Mouse (Mus musculus): ENCODE measurements around the gene Trappc3.

Trappc3 gene

DNA sequence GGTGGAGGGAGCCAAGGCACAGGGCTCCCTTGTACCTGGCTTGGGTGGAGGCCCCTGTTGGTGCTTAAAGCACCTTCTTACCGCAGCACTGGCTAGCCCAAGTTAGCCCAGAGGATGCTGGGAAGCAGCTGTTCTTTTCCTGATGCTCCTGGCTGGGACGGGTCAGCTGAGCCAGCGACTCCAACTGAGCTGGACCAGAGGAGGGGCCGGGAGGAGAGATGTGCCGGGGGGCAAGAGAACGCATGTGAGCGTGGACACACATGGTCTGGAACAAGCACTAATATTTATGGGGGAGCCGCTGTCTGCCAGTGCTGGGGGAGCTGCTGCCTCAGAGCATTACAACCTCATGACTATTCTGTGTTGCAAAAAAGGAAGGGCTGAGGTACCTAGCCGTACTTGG, 16.8 kb downstream of the Trappc3 start:
- DNase-seq, result no peak

DNA sequence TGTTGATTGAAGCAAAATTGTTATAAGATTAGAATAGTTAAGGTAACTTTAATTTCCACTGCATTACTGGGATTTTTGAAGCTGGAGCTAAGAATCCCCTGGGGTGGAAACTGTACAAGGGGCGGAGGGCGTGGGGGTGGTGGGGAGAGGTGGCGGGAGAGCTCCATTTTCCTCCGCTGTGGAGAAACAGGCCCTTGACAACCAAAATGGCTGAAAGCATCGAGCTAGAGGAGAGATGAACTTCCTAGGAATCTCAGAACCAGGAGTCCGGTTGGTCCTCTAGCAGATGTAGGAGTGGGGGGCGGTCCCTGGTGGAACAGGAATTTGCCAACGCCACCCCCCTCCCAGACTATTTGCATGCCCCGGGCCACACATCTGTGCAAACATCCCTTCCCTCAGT, 19.6 kb downstream of the Trappc3 start:
- no peak for DNase-seq

DNA sequence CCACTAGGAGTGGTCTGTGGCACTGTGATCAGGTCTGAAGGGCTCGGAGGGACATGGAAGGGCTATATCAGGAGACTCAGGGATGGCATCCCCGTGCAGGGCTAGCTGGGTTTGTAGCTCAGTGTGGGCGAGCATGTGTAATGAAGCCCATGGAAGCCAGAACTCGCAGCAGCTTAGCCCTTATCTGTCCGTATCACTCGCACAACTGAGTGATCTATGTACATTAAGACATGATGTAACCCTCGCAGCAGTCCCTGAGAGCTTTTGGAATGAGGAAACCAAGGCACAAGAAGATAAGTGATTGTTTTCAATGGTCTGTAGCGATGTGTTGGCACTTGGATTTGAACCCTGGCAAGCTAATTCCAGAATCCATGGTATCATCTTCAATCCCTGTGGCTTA, 21.5 kb downstream of the Trappc3 start:
- DNase-seq, result no peak

DNA sequence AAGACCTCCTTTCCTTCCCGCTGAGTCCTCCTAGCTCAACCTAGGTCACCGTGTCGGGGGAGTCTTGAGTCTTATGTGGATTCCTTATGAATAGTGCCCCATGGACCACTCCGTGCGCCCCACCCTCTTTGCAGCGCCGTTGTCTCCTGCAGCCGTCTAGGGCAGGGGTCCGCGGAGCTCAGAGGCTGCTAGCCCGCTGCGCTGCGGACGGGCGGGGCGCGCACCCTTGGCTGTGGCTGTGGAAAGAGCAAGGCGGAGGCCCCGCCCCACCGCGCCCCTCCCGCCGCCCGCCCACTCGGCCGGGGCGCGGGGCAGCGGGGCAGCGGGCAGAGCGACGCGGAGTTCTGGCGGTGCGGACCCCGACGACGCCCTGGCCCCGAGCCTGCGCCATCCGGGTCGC, 24.4 kb downstream of the Trappc3 start, which contains the start of gene Col8a2:
TSS of gene Col8a2 (plus strand) at position 302 of the 400 bp plus-strand sequence.
- DNase-seq, result no peak

DNA sequence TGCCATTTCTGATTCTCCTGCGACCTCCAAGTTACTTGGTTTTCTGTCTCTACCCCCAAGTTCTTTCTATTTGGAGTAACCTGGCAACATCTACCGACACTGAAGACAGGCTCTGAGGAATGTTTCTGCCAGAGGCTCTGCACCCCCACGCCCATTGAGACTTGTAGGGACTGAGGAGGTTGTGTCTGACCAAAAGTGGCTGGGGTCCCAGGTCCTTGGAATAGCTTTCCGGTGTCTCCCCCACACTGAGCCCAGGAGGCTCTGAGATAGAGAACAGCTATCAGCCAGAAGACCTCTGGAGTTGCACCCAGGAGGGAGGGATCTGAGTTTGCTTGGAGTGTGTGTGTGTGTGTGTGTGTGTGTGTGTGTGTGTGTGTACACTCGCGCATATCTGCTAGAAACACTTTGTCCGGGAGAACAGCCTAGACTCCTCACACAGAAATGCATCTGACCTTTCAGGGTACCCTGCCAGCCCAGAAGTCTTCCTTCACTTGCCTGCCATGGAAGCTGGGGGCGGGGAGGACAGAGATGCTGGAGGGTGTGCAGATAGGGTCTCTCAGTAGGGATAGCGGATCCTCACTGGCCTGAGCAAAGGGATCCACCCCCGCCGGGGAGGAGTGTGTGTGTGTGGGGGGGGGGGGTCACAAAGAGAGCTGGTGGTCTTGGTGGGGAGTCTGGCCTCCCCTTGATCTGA, 25.3 kb downstream of the Trappc3 start:
- DNase-seq, result no peak

DNA sequence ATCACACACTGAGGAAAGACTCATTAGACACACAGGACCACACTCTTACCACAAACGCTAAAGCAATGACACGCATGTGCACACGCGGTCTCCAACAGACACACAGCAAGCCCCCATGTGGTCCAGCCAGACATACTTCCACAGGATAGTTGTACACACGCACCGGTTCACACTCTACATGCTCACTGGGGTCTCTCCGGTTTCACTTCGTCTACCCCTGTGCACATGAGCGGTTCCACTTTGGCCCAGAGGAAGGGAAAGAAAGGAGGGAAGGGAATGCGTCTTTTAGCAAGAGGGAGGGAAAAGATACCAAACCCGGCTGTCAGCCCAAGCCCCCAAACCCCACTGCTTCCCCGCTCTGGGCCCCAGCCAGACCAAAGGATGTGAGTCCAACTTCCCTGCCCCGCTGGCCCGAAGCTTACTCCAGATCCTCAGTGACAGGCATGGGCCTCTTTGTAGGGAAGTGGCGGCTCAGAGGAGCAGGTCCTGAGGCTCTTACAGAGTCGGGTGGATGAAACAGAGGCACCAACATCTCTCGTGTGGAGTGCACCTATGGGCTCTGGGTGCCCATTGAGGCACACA, 26.1 kb downstream of the Trappc3 start:
- no peak for DNase-seq

DNA sequence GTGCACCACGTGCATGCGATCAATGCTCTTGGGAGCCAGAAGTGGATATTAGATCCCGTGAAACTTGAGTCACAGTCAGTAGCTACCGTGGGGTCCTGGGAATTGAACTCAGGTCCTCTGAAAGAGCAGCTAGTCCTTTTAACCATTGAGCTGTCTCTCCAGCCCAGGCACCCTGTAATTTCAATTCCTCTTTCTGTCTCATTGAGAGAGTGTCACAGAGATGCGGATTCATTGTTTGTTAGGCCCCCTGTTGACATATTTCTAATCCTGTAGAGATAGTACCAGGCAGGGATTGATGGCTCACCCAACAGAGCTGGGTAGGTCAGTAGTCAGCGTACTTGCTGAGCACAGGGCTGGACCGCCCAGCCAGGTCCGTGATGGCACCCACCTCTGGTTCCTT, 28.2 kb downstream of the Trappc3 start:
- no peak for DNase-seq

DNA sequence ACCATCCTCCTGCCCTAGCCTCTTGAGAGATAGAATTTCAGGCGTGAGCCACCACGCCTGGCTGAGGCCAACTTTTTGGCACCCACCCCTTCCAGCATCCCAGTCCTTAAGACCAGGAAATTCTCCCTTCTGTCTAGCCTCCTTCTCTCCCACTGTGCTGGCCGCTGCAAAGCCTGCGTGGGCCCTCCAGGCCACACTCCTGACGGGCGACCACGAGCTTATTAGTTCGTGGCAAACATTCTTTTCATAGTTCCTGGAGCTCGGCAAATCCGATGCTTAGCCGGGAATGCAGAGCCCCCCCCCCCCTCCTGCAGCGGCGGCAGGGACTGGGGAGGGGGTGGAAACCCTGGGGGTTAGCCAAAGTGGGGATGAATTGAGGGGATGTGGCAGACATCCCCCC, 29.1 kb downstream of the Trappc3 start:
- no peak for DNase-seq

DNA sequence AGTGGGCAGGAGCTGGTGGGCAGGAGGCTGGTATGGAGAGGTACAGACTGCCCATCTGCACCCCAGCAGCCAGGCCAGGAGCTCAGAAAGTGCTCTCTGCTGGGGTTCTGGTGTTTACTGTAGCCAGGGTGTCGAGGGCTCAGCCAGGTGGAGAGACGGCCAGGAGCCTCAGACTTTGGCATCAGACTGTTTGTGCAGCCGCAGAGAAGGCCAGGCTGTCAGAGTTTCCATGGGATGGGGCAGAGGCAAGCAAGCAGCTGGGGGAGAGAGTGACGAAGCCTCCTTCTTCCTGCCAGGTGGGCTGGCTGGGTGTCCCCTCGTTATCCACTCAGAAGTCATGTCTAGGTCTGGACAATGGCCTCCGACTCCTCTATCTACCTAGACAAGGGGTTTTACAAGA, 33.0 kb downstream of the Trappc3 start:
- DNase-seq, result peak in 1 of 2 experiments; percentile 52

DNA sequence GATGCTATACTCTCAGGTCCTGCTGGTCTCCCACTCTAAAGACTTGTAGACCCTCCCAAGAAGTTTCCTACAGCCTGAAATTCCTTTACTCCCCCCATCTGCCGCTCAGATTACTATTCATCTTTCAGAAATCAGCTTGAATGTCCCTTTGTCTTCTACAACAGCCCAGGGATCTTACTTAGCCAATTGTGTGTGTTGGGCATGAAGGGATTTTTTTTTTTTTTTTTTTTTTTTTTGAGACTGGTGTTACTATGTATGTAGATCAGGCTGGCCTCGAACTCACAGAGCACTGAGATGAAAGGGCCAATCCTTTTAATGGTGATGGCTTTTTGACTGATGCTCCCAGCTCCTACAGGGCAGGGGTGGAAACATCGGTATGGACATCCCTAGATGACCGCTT, 33.8 kb downstream of the Trappc3 start:
- no peak for DNase-seq

DNA sequence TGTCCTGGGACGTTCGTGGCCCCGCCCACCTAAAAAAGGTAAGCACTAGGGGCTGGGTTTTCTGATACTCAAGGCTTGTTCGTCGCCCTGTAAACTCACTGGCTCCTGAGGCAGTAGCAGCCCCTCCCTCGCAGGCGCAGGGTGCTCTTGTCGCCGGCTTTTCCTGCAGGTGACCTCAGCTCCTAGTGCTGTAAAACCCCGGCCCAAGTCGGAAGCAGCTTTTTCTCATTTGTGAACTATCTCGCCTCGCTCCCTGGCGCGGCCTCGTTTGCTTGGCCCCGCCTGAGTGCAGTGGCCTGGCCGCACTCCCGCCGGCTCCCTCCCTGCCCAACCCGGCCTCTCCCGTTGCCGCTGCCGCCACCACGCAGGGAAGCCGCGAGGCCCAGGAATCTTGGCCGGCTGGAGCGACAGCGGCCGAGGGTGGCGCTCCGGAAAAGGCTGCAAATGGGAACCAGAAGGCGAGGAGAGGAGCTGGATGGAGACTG, 34.5 kb downstream of the Trappc3 start:
- peak; percentile 77 to 80 for DNase-seq

DNA sequence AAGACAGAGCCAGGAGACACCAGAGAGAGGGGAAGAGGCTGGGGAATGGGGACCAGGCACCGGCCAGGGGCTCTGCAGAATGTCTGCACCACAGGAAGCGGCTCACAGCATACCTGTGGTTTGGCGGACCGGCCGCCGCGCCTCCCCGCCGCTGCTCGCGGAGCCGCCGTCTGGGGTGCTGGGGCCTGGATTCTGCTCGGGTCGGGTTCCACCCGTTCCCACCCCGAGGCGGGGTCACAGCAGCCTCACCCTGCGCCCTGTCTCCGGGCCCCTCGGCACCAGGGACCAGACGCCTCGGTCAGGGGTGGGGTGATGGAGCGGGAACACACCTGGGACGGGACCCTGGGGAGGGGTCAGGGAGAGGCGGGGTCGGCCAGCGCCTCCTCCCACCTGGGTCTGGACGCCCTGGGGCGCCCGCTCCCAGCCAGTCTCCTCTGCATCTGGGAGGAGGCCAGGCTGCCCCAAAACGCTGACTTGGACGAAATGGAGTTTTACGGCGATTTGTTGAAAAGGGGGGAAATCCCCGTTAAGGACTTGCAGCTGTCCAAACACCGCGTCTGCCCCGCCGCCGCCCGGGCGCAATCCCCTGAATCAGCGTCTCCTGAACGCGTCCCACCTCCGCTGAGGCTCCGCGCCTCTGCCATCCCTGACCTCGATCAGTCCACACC, 38.9 kb downstream of the Trappc3 start:
- peak in 1 of 2 experiments; percentile 30 for DNase-seq

DNA sequence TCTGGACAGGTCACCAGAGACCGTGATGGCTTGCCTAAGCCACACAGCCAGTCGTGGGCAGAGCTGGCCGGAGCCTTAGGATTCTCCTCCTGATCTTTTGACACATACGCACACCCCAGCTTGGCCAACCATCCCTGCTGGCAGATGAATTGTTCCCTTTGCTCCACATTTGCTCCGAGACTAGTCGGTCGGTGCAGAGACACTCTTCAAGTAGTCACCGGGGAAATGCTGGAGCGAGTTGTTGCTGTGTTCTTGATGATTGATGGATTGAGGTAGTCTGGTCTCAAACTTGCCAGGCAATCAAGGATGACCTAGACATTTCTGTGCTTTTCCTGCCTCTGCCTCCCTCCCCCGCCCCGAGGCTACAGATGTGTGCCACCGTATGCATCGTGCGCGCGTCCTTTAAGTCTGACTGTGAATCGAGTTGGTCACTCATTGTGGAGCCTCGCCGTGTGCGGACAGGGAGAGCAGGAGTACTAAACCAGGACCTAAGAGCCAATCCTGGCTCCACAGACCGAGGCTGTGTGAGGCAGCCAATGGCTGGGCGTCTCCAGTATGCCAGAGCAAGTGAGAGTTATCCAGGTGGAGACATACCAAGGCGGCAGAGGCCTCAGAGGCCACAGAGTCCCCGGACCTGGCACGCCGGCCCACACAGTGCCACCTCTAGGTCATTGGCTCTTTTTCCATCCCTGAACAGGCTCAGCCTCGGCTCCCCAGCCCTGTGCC, 39.6 kb downstream of the Trappc3 start:
- peak; percentile 51 to 53 for DNase-seq

DNA sequence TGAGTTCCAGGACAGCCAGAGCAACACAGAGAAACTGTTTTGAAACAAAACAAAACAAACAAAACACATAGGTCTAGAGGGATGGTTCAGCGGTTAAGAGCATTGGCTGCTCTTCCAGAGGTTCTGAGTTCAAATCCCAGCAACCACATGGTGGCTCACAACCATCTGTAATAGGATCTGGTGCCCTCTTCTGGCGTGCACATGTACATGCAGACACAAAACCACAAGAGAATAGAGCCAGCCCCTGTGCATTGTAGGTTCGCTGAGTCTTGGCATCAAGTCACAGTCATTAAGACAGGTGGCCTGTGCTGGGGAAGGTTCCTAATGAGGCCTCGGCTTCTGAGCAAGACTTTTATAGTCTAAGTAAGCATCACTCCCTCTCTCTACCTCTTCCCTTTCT, 41.8 kb downstream of the Trappc3 start:
- no peak for DNase-seq

DNA sequence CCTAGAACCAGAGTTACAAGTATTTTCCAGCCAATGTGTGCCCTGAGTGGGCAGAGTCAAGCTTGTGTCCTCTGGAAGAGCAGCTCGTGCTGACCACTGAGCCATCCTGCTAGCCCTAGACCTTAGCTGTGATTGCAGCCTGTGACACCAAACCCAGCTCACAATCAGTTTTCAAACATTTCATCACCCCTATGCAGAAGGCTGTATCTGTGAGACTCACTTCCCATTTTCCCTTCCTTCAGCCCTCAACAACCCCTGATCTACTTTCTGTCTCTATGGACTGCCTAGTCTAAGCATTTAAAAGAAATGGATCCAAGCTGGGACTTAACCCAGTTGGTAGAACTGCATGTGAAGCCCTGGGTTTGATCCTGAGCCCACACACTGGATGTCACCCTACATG, 43.3 kb downstream of the Trappc3 start:
- DNase-seq, result no peak

DNA sequence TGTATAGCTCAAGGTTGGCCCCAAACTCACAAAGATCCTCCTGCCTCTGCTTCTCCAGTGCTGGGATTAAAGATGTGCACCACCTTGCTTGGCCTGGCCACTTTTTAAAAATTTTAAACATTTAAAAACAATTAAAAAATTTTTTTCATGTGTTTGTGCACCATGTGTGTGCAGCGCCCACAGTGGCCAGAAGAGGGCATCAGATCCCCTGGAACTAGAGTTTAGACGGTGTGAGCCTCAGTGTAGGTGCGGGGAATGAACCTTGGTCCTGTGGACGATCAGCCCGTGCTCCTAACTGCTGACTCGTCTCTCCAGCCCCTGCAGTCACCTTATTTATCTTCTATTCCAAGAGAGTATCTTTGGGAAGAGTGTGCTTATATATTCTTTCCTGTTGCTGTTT, 43.9 kb downstream of the Trappc3 start:
- no peak for DNase-seq

DNA sequence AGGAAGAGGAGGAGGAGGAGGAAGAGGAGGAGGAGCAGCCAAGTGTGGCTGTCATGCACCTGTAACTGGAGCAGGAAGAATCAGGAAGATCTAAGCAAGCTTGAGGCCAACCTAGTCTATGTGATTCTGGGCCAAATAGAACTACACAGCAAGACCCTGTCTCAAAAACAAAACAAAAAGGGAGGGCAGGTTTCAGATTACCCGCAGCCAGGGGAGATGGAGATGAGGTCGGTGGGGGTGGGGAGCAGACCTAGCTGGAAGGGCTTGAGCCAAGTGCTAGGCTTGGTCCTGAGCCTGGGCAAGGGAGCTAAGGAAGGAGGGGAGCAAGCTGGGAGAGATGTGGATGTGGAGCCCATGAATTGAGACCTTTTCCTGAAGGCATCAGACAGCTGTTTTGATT, 44.7 kb downstream of the Trappc3 start:
- no peak for DNase-seq

DNA sequence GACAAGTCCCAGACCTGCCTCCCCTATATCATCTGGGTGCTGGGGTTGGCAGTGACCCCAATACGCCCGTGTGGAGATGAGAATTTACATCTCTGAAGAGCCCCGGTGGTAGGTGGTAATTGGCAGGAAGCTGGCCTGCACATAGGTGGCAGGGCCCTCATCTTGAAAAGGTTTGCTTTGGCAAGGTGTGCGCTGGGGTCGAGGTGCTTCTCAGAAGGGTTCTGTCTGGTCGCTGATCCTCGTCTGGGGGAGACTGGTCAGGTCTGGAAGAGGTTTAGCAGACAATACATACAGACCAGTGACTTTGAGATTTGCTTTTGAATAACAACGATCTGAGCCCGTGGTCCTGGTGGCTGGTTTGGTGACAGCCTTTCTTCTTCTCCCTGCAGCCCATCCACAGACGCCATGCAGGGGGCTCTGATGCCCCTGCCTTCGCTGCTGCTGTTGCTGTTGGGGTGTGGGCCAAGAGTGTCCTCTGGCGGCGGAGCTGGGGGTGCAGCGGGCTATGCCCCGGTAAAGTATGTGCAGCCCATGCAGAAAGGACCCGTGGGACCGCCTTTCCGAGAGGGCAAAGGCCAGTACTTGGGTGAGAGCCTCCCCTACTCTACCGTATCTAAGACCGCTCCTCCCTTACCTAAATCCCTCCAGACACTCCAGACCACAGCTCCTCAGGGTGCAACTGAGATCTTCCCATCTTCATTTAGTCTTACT, 47.2 kb downstream of the Trappc3 start:
- DNase-seq, result peak; percentile 66 to 71

DNA sequence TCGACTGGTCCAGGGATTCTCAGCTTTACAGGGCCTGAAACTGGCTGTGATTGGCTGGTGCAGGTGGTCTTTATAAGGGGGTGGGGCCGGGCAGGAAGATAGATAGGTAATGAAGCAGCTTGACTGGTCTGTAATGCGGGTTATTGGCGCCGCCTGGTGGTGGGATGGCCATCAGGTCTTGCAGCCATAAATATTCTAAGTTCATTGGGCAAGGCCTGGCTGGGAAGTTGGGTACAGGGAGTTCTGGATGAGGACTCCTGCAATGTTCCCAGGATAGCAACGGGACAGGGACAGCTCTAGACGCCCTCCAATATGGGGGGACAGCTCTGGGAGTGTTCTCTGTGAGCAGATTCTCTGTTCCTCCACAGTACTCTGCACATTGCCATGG, 47.8 kb downstream of the Trappc3 start:
- peak; percentile 97 to 98 for DNase-seq

DNA sequence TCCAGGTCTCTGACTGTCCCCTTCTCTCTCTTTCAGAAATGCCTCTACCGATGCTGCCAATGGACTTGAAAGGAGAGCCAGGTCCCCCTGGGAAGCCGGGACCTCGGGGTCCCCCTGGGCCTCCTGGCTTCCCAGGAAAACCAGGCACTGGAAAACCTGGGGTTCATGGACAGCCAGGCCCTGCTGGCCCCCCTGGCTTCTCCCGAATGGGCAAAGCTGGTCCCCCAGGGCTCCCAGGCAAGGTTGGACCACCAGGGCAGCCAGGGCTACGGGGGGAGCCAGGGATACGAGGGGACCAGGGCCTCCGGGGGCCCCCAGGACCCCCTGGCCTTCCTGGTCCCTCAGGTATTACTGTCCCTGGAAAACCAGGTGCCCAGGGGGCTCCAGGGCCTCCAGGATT, 48.2 kb downstream of the Trappc3 start:
- no peak for DNase-seq

DNA sequence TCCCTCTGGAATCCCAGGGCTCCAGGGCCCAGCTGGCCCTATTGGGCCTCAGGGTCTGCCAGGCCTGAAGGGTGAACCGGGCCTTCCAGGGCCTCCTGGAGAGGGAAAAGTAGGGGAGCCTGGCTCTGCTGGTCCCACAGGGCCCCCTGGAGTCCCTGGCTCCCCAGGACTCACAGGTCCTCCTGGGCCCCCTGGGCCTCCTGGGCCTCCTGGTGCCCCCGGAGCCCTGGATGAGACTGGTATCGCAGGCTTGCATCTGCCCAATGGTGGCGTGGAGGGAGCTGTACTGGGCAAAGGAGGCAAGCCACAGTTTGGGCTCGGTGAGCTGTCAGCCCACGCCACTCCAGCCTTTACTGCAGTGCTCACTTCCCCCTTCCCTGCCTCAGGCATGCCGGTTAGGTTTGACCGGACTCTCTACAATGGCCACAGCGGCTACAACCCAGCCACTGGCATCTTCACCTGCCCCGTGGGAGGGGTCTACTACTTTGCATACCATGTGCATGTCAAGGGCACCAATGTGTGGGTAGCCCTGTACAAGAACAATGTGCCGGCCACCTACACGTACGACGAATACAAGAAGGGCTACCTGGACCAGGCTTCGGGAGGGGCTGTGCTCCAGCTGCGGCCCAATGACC, 49.6 kb downstream of the Trappc3 start:
- DNase-seq, result no peak

DNA sequence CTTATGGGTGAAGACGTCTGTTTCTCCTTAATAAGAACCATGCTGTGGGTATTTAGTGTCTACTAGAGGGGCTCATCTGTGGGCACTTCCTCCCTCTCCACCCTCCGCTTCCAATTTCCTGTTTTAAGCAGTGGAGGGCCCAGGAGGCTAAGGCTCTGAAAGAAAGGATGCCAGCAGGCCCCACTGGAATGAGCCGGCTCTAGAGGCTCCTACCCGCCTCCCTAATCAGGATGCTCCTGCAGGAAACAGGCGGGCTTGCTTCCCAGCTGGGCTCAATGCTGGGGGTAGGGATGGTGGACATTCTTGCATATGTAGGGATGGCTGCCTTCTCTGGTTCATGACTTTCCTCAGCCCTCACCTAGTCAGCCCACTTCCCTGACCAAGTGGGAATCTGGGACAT, 51.1 kb downstream of the Trappc3 start:
- no peak for DNase-seq

Measured in cerebellum, postnatal 10 days (tissue).